Mouse (Mus musculus) C2C12 (cell line): ENCODE results near the gene Atp6v0d1.

Source experiments
- CTCF ChIP-seq: IDR thresholded peaks from one replicate; pipeline ENCODE4 v1.5.1; 2011; ENCODE audit not compliant: control insufficient read depth, insufficient read depth, insufficient read length
- FOSL1 ChIP-seq: IDR thresholded peaks from one replicate; pipeline ENCODE4 v1.8.0; 2011; ENCODE audit warnings: mild to moderate bottlenecking, low read length; ENCODE audit not compliant: poor library complexity, insufficient read depth, severe bottlenecking
- MAX ChIP-seq: IDR thresholded peaks from one replicate; pipeline ENCODE4 v1.6.1; 2011; ENCODE audit warnings: mild to moderate bottlenecking, control low read depth
- MYOD1 ChIP-seq: IDR thresholded peaks from one replicate; pipeline ENCODE4 v1.6.1; 2011; ENCODE audit warnings: low read depth; ENCODE audit not compliant: control insufficient read depth, insufficient read length
- MYOG ChIP-seq: IDR thresholded peaks from one replicate; pipeline ENCODE4 v1.6.1; 2011; ENCODE audit not compliant: control insufficient read depth, insufficient read length; ENCODE audit errors: extremely low read depth
- USF1 ChIP-seq: IDR thresholded peaks from one replicate; pipeline ENCODE4 v1.6.1; 2011; ENCODE audit warnings: low read depth, mild to moderate bottlenecking, control low read depth, moderate library complexity

DNA sequence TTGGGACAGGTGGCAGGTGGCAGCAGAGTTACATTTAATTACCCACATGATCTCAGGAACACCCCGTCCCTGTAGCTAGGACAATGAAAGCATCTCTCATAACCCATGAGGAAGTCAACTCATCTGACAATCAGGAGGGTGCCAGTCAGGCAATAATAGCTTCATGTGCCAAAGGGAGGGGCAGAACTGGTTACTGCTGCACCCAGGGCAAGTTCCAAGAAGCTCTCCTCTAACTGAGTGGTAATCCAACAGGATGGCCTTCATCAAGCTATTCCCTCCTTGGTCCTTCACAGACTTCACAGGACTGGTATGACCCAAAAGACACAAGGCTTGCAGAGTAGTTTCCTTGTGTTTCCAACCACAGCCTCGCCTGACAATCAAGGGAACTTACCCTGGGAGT is 15.8 kb downstream of the Atp6v0d1 start:
- no peak for TF ChIP-seq CTCF
- TF ChIP-seq FOSL1: no peak
- TF ChIP-seq USF1: no peak
- TF ChIP-seq MAX: no peak
- no peak for TF ChIP-seq MYOD1
- no peak for TF ChIP-seq MYOG
